Mouse (Mus musculus): ENCODE measurements around the gene Fam129b. TPM values are rescaled to one million over a fixed set of nuclear protein-coding genes. Genes with fewer than 3 reads are reported as not detected.

Gene Fam129b
- total and polyA plus RNA-seq, 3 experiments: 0.26 to 0.55 (median 0.50) TPM

DNA sequence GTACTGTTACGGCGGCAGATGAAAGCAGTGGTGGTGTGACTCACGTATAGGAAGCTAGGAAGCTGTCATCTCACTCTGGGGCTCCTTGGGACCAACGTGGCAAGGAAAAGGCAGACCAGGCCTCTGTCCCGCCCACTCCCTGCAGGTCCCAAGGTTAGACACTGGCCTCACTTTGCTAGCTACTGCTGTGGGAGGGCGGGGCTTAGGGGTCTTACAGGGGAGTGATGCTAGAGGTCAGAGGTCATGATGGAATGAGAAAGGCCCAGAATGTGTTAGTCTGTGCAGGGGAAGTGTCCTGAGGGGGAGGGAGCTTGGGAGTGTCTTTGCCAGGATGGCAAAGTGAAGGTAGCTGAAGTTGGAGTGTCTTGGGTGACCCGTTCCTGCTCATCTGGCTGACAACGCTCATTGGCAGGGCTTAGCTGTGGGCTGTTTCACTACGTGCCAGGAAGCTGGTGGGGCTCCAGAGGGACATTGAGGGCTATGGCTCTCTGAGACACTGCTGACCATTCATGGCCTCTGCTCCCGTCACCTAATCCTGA is 48.5 kb downstream of the Fam129b start:
- in situ Hi-C loops (cut with MboI; ENCODE audit: low pct_ligation_motif_present, low pct_unique_long_range_greater_than_20kb, low sequenced_read_pairs): no loop called here
- TF ChIP-seq MYC (IDR thresholded peaks at IDR 0.05; ENCODE audit: low read depth, low read length): no peak
- TF ChIP-seq CHD1 (IDR thresholded peaks at IDR 0.05; ENCODE audit: low read depth, low read length): no peak
- no peak for TF ChIP-seq ETS1 (conservative IDR thresholded peaks at IDR 0.05; ENCODE audit: low read depth, low read length)
- no peak for TF ChIP-seq MAZ (IDR thresholded peaks at IDR 0.05; ENCODE audit: low read depth, low read length)
- TF ChIP-seq TCF12 (IDR thresholded peaks at IDR 0.05; ENCODE audit: low read depth, low read length): no peak
- TF ChIP-seq CTCF (conservative IDR thresholded peaks at IDR 0.05 in 1 of 2, IDR thresholded peaks at IDR 0.05 in 1 of 2; ENCODE audit: low read depth in 2 of 2, low read length in 2 of 2): no peak
- no peak for TF ChIP-seq JUN (IDR thresholded peaks at IDR 0.05; ENCODE audit: insufficient read depth, low read depth, low read length)
- DNase-seq (ENCODE audit: extremely low read depth): no peak
- Histone ChIP-seq H3K4me3 (replicated peaks in 1 of 3; ENCODE audit: low read depth in 2 of 3, low read length in 2 of 3, poor library complexity in 1 of 3) (no peak overlapping the region), H3K4me1 (ENCODE audit: control insufficient read depth in 1 of 2, insufficient read depth in 2 of 2) (peaks cover 0 to 11% of the 10 kb centered on the region in 2 experiments; a peak in 1 of 4 replicates), H3K79me2 (replicated peaks; ENCODE audit: control insufficient read depth, extremely low read depth, insufficient read depth, poor library complexity, severe bottlenecking) (no peaks in the 10 kb centered on the region), H3K9ac (ENCODE audit: insufficient read depth, low read depth) (no peak overlapping the region), H3K27me3 (replicated peaks) (peaks cover 5% of the 10 kb centered on the region), H3K9me3 (replicated peaks; ENCODE audit: low read length) (no peaks in the 10 kb centered on the region), H3K36me3 (replicated peaks in 1 of 2; ENCODE audit: control insufficient read depth in 1 of 2, insufficient read depth in 1 of 2, low read length in 1 of 2) (peaks cover 7 to 26% of the 10 kb centered on the region in 2 experiments), H3K4me2 (ENCODE audit: insufficient read depth, low read depth, poor library complexity, severe bottlenecking) (no peak overlapping the region), H3K27ac (ENCODE audit: insufficient read depth, low read depth) (no peak overlapping the region)
- dilution Hi-C loops (cut with MboI; ENCODE audit: extremely low pct_ligation_motif_present, extremely low pct_unique_long_range_greater_than_20kb, low sequenced_read_pairs): no loop called here

DNA sequence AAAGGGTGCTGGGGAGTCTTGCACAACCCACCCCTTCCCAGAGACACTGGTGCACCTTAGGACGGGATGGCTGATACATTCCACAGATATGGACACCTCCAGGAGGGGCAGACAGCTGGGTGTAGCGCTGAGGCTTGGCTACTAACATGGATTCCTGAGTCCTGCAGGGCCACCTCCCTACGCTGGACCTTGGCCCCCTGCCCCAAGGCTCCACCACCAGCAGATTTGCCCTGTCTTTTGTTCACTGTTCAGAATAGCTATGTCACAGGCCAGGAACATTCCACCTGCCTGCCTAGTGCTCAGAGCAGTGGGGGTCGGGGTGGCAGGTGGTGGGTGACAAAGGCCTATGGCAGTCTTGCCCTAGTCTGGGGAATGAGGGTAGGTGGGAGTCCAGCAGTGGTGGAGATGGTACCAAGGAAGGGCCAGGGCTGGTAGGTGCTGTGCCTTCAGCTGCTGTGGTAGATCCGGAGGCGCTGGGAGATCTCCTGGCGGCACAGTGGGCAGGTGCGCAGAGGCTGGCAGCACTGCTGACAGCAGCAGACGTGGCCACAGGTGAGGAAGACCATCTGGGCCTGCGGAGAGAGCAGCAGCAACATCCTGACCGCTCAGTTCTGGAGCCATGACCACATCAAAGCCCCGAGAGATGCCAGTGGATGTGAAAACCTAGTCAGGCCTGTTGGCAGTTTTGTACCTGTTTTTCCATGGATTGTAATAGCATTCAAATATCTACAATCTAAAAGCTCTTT is 50.6 kb downstream of the Fam129b start:
- H3K27ac ChIP-seq (ENCODE audit: insufficient read depth, low read depth): no peak overlapping the region
- no peak for DNase-seq (ENCODE audit: extremely low read depth)

More for the DNA sequence above, 50.6 kb downstream of the Fam129b start:
- dilution Hi-C loops (cut with MboI; ENCODE audit: extremely low pct_ligation_motif_present, extremely low pct_unique_long_range_greater_than_20kb, low sequenced_read_pairs): no loop called here
- no peaks in the 10 kb centered on the region for H3K27me3 ChIP-seq (replicated peaks)
- no peak overlapping the region for H3K9ac ChIP-seq (ENCODE audit: insufficient read depth, low read depth)
- no peaks in the 10 kb centered on the region for H3K79me2 ChIP-seq (replicated peaks; ENCODE audit: control insufficient read depth, extremely low read depth, insufficient read depth, poor library complexity, severe bottlenecking)
- H3K4me2 ChIP-seq (ENCODE audit: insufficient read depth, low read depth, poor library complexity, severe bottlenecking): no peak overlapping the region
- no peaks in the 10 kb centered on the region for H3K9me3 ChIP-seq (replicated peaks; ENCODE audit: low read length)
- H3K4me1 ChIP-seq (ENCODE audit: control insufficient read depth in 1 of 2, insufficient read depth in 2 of 2): peaks cover 0 to 11% of the 10 kb centered on the region in 2 experiments; a peak in 1 of 4 replicates
- no peak overlapping the region for H3K4me3 ChIP-seq (replicated peaks in 1 of 3; ENCODE audit: low read depth in 2 of 3, low read length in 2 of 3, poor library complexity in 1 of 3)
- H3K36me3 ChIP-seq (replicated peaks in 1 of 2; ENCODE audit: control insufficient read depth in 1 of 2, insufficient read depth in 1 of 2, low read length in 1 of 2): peaks cover 10 to 33% of the 10 kb centered on the region in 2 experiments
- in situ Hi-C loops (cut with MboI; ENCODE audit: low pct_ligation_motif_present, low pct_unique_long_range_greater_than_20kb, low sequenced_read_pairs): no loop called here
- TF ChIP-seq MAFK (IDR thresholded peaks at IDR 0.05; ENCODE audit: insufficient replicate concordance, low read length) (no peak), NELFE (IDR thresholded peaks at IDR 0.05; ENCODE audit: low read depth, low read length) (no peak), ZNF384 (IDR thresholded peaks at IDR 0.05; ENCODE audit: low read depth, low read length) (no peak), E2F4 (IDR thresholded peaks at IDR 0.05; ENCODE audit: insufficient replicate concordance, low read depth, low read length) (no peak), POLR2AphosphoS2 (IDR thresholded peaks at IDR 0.05; ENCODE audit: low read depth, low read length) (no peak), JUN (IDR thresholded peaks at IDR 0.05; ENCODE audit: insufficient read depth, low read depth, low read length) (no peak), UBTF (IDR thresholded peaks at IDR 0.05; ENCODE audit: low read depth, low read length) (no peak), POLR2A (IDR thresholded peaks at IDR 0.05; ENCODE audit: low read depth, low read length) (no peak), IRF4 (IDR thresholded peaks at IDR 0.05; ENCODE audit: low read depth, low read length) (no peak), RCOR1 (conservative IDR thresholded peaks at IDR 0.05; ENCODE audit: low read depth, low read length) (no peak), SIN3A (IDR thresholded peaks at IDR 0.05; ENCODE audit: low read length) (no peak), MYC (IDR thresholded peaks at IDR 0.05; ENCODE audit: low read depth, low read length) (no peak), CHD1 (IDR thresholded peaks at IDR 0.05; ENCODE audit: low read depth, low read length) (no peak), USF2 (conservative IDR thresholded peaks at IDR 0.05; ENCODE audit: low read depth, low read length) (no peak), PAX5 (IDR thresholded peaks at IDR 0.05; ENCODE audit: low read length) (no peak), RAD21 (IDR thresholded peaks at IDR 0.05; ENCODE audit: low read depth, low read length) (no peak), ETS1 (conservative IDR thresholded peaks at IDR 0.05; ENCODE audit: low read depth, low read length) (no peak), ZC3H11A (IDR thresholded peaks at IDR 0.05; ENCODE audit: low read depth, low read length) (no peak), MEF2A (IDR thresholded peaks at IDR 0.05; ENCODE audit: borderline replicate concordance, low read depth, low read length) (no peak), ELF1 (IDR thresholded peaks at IDR 0.05; ENCODE audit: low read depth, low read length) (no peak)
